Mouse (Mus musculus): Measurements from ENCODE around the gene Lmna. TPM values are rescaled to one million over a fixed set of nuclear protein-coding genes. Genes with fewer than 3 reads are reported as not detected.

Gene Lmna
- polyA plus RNA-seq, 1 experiment = 30.0 TPM

- Histone ChIP-seq H3K9ac (ENCODE audit: low read depth, poor library complexity, severe bottlenecking) (peak overlapping the region; percentile 84), H3K4me1 (ENCODE audit: control insufficient read depth, insufficient read depth, low read length) (peaks cover 13% of the 10 kb centered on the region), H3K27ac (ENCODE audit: insufficient read depth, low read length) (peak overlapping the region; percentile 9; the same call in 1 of the 2 replicates), H3K36me3 (ENCODE audit: control insufficient read depth, insufficient read depth, low read length, poor library complexity, severe bottlenecking) (peaks cover 7% of the 10 kb centered on the region; the same call in 1 of the 2 replicates), H3K27me3 (ENCODE audit: control insufficient read depth, insufficient read depth, low read length, poor library complexity, severe bottlenecking) (no peaks in the 10 kb centered on the region), H3K9me3 (replicated peaks; ENCODE audit: control insufficient read depth, insufficient read depth, low read length, poor library complexity, severe bottlenecking) (no peaks in the 10 kb centered on the region), H3K4me3 (ENCODE audit: low read depth, low read length) (peak overlapping the region; percentile 83)
- TF ChIP-seq POLR2A (IDR thresholded peaks at IDR 0.05; ENCODE audit: insufficient read depth, low read length) = no peak
- no peak for TF ChIP-seq EP300 (IDR thresholded peaks at IDR 0.05; ENCODE audit: insufficient read depth, low read depth, low read length)
- no peak for TF ChIP-seq CTCF (IDR thresholded peaks at IDR 0.05; ENCODE audit: low read depth, low read length)
Observed at GRCm38 (mm10) chr3:88532689-88533511, 23.1 kb upstream of the Lmna start.

GRCm38 (mm10) chr3:88532299-88532674 is 22.5 kb upstream of the Lmna start, which contains the start of gene Mex3a:
Gene Mex3a (plus strand): TSS chr3:88532395.
- H3K9ac ChIP-seq (ENCODE audit: low read depth, poor library complexity, severe bottlenecking) = peak within 1 kb of the TSS; percentile 84
- TF ChIP-seq EP300 (IDR thresholded peaks at IDR 0.05; ENCODE audit: insufficient read depth, low read depth, low read length) (no peak), CTCF (IDR thresholded peaks at IDR 0.05; ENCODE audit: low read depth, low read length) (no peak), POLR2A (IDR thresholded peaks at IDR 0.05; ENCODE audit: insufficient read depth, low read length) (no peak)
- H3K27ac ChIP-seq (ENCODE audit: insufficient read depth, low read length) = peak within 1 kb of the TSS; percentile 76
- H3K4me3 ChIP-seq (ENCODE audit: low read depth, low read length) = peak within 1 kb of the TSS; percentile 89
- no peaks in the 10 kb centered on the region for H3K9me3 ChIP-seq (replicated peaks; ENCODE audit: control insufficient read depth, insufficient read depth, low read length, poor library complexity, severe bottlenecking)
- H3K36me3 ChIP-seq (ENCODE audit: control insufficient read depth, insufficient read depth, low read length, poor library complexity, severe bottlenecking) = peaks cover 1% of the 10 kb centered on the region; the same call in 1 of the 2 replicates
- H3K4me1 ChIP-seq (ENCODE audit: control insufficient read depth, insufficient read depth, low read length) = peaks cover 13% of the 10 kb centered on the region
- no peaks in the 10 kb centered on the region for H3K27me3 ChIP-seq (ENCODE audit: control insufficient read depth, insufficient read depth, low read length, poor library complexity, severe bottlenecking)

GRCm38 (mm10) chr3:88531348-88532298 is 21.9 kb upstream of the Lmna start:
- peak overlapping the region; percentile 76 for H3K27ac ChIP-seq (ENCODE audit: insufficient read depth, low read length)
- TF ChIP-seq CTCF (IDR thresholded peaks at IDR 0.05; ENCODE audit: low read depth, low read length) (no peak), EP300 (IDR thresholded peaks at IDR 0.05; ENCODE audit: insufficient read depth, low read depth, low read length) (peak; percentile 44; the same call in 1 of the 2 replicates)
- H3K27me3 ChIP-seq (ENCODE audit: control insufficient read depth, insufficient read depth, low read length, poor library complexity, severe bottlenecking) = no peaks in the 10 kb centered on the region
- H3K9ac ChIP-seq (ENCODE audit: low read depth, poor library complexity, severe bottlenecking) = peak overlapping the region; percentile 84
- H3K4me1 ChIP-seq (ENCODE audit: control insufficient read depth, insufficient read depth, low read length) = peaks cover 13% of the 10 kb centered on the region
- H3K36me3 ChIP-seq (ENCODE audit: control insufficient read depth, insufficient read depth, low read length, poor library complexity, severe bottlenecking) = no peaks in the 10 kb centered on the region
- H3K4me3 ChIP-seq (ENCODE audit: low read depth, low read length) = peak overlapping the region; percentile 89
- no peaks in the 10 kb centered on the region for H3K9me3 ChIP-seq (replicated peaks; ENCODE audit: control insufficient read depth, insufficient read depth, low read length, poor library complexity, severe bottlenecking)

- H3K36me3 ChIP-seq (ENCODE audit: control insufficient read depth, insufficient read depth, low read length, poor library complexity, severe bottlenecking) = peaks cover 4% of the 10 kb centered on the region; the same call in 1 of the 2 replicates
- peak overlapping the region; percentile 84 for H3K9ac ChIP-seq (ENCODE audit: low read depth, poor library complexity, severe bottlenecking)
- TF ChIP-seq CTCF (IDR thresholded peaks at IDR 0.05; ENCODE audit: low read depth, low read length) (no peak), EP300 (IDR thresholded peaks at IDR 0.05; ENCODE audit: insufficient read depth, low read depth, low read length) (peak; percentile 63; the same call in 1 of the 2 replicates)
- H3K27ac ChIP-seq (ENCODE audit: insufficient read depth, low read length) = peak overlapping the region; percentile 70
- H3K9me3 ChIP-seq (replicated peaks; ENCODE audit: control insufficient read depth, insufficient read depth, low read length, poor library complexity, severe bottlenecking) = no peaks in the 10 kb centered on the region
- H3K27me3 ChIP-seq (ENCODE audit: control insufficient read depth, insufficient read depth, low read length, poor library complexity, severe bottlenecking) = no peaks in the 10 kb centered on the region
- H3K4me3 ChIP-seq (ENCODE audit: low read depth, low read length) = peak overlapping the region; percentile 89
- peaks cover 9% of the 10 kb centered on the region for H3K4me1 ChIP-seq (ENCODE audit: control insufficient read depth, insufficient read depth, low read length)
Observed at GRCm38 (mm10) chr3:88530082-88530864, 20.5 kb upstream of the Lmna start.

GRCm38 (mm10) chr3:88529204-88530000 is 19.6 kb upstream of the Lmna start:
- Histone ChIP-seq H3K9ac (ENCODE audit: low read depth, poor library complexity, severe bottlenecking) (peak overlapping the region; percentile 84), H3K27me3 (ENCODE audit: control insufficient read depth, insufficient read depth, low read length, poor library complexity, severe bottlenecking) (no peaks in the 10 kb centered on the region), H3K4me1 (ENCODE audit: control insufficient read depth, insufficient read depth, low read length) (peaks cover 4% of the 10 kb centered on the region), H3K27ac (ENCODE audit: insufficient read depth, low read length) (peak overlapping the region; percentile 57), H3K9me3 (replicated peaks; ENCODE audit: control insufficient read depth, insufficient read depth, low read length, poor library complexity, severe bottlenecking) (no peaks in the 10 kb centered on the region), H3K36me3 (ENCODE audit: control insufficient read depth, insufficient read depth, low read length, poor library complexity, severe bottlenecking) (peaks cover 13% of the 10 kb centered on the region), H3K4me3 (ENCODE audit: low read depth, low read length) (peak overlapping the region; percentile 50)
- TF ChIP-seq POLR2A (IDR thresholded peaks at IDR 0.05; ENCODE audit: insufficient read depth, low read length) = no peak
- no peak for TF ChIP-seq CTCF (IDR thresholded peaks at IDR 0.05; ENCODE audit: low read depth, low read length)
- TF ChIP-seq EP300 (IDR thresholded peaks at IDR 0.05; ENCODE audit: insufficient read depth, low read depth, low read length) = no peak
